9 mouse cellular contexts compared by ENCODE assay signal in the genomic region with DNA sequence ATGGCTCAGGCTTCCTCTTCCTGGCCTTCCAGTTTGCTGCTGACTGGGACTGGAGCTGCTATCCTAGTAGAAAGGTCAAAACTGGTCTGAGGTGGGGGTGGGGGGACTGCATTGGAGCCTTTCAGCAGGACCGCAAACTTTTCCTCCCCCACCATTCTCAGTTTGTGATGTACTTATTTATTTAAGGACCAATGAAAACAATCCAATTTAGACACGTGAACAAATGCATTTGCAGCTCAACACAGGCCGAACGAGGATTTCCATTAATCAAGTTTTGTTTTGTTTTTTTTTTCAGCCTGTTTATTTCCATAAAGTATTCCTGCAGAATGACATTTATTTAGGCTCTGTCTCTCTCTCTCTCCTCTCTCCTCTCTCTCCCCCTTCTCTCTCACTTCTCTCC. TPM values are rescaled to one million over a fixed set of nuclear protein-coding genes. Genes with fewer than 3 reads are reported as not detected.
DNase-seq lines count a peak whose midpoint lies in the region; ATAC-seq and TF ChIP-seq lines count a peak whose summit lies in the region.
"Had no signal": no experiment of that assay in that cellular context is flagged by ENCODE, and none has a peak within 500 bp of the region (broad histone marks: within the 10 kb centered on the region; RNA-seq: fewer than 3 reads in every experiment).

No protein-coding gene starts in this region.

- no peak overlapping the region for H3K27ac ChIP-seq in lung, embryonic 14.5 days (ENCODE audit: low read depth)
- no peak overlapping the region for H3K27ac ChIP-seq in forebrain, embryonic 15.5 days (replicated peaks)
- peak overlapping the region; percentile 59; the same call in 1 of the 2 replicates for H3K27ac ChIP-seq in limb, embryonic 11.5 days (replicated peaks; ENCODE audit: low read depth, low read length)
- H3K27ac ChIP-seq in stomach, embryonic 14.5 days (ENCODE audit: low read length): no peak overlapping the region

- no peak for TF ChIP-seq CTCF in lung, embryonic 14.5 days (IDR thresholded peaks at IDR 0.05; ENCODE audit: low read depth)

- peaks cover 18% of the 10 kb centered on the region for H3K4me1 ChIP-seq in lung, embryonic 14.5 days (ENCODE audit: insufficient read depth)
- peaks cover 39% of the 10 kb centered on the region for H3K4me1 ChIP-seq in forebrain, embryonic 15.5 days
- H3K4me1 ChIP-seq in limb, embryonic 11.5 days (ENCODE audit: control insufficient read depth, insufficient read depth, low read length): peaks cover 53% of the 10 kb centered on the region
- peaks cover 21% of the 10 kb centered on the region for H3K4me1 ChIP-seq in stomach, embryonic 14.5 days (ENCODE audit: control insufficient read depth, insufficient read depth, low read length)

- 23% methylated on average over 4 of the region's 4 CpGs for WGBS in lung, embryonic 14.5 days
- WGBS in forebrain, embryonic 15.5 days: 15% methylated on average over 4 of the region's 4 CpGs
- WGBS in limb, embryonic 11.5 days: 10% methylated on average over 4 of the region's 4 CpGs
- 31% methylated on average over 4 of the region's 4 CpGs for WGBS in stomach, embryonic 14.5 days

- H3K27me3 ChIP-seq in lung, embryonic 14.5 days (ENCODE audit: insufficient read depth, low read length): peaks cover 5% of the 10 kb centered on the region; the same call in 1 of the 2 replicates
- H3K27me3 ChIP-seq in forebrain, embryonic 15.5 days: no peaks in the 10 kb centered on the region
- H3K27me3 ChIP-seq in limb, embryonic 11.5 days (ENCODE audit: control insufficient read depth, insufficient read depth, low read length): no peaks in the 10 kb centered on the region
- no peaks in the 10 kb centered on the region; the same call in 1 of the 2 replicates for H3K27me3 ChIP-seq in stomach, embryonic 14.5 days (ENCODE audit: control insufficient read depth, insufficient read depth, low read length)

- H3K36me3 ChIP-seq in lung, embryonic 14.5 days (ENCODE audit: insufficient read depth): peaks cover 27% of the 10 kb centered on the region
- no peaks in the 10 kb centered on the region for H3K36me3 ChIP-seq in forebrain, embryonic 15.5 days
- H3K36me3 ChIP-seq in limb, embryonic 11.5 days (ENCODE audit: control insufficient read depth, insufficient read depth, low read length): no peaks in the 10 kb centered on the region
- peaks cover 3% of the 10 kb centered on the region for H3K36me3 ChIP-seq in stomach, embryonic 14.5 days (ENCODE audit: control insufficient read depth, insufficient read depth, low read length)

- peak; percentile 56 for DNase-seq in lung, embryonic 14.5 days
- no peak for DNase-seq in lung, adult 18-20 months
- DNase-seq in limb, embryonic 11.5 days (ENCODE audit: low spot score): no peak
- no peak for DNase-seq in T-cell, adult 2 months (ENCODE audit: low spot score)
- DNase-seq in spleen, adult 12 weeks (ENCODE audit: low spot score): no peak
- no peak for DNase-seq in retina, embryonic 14.5 days (ENCODE audit: low spot score)
- DNase-seq: cerebellum, adult 9-11 months had no signal

- peak overlapping the region; percentile 93 for H3K4me2 ChIP-seq in lung, embryonic 14.5 days
- peak overlapping the region; percentile 99 for H3K4me2 ChIP-seq in forebrain, embryonic 15.5 days (replicated peaks)
- peak overlapping the region; percentile 83 for H3K4me2 ChIP-seq in limb, embryonic 11.5 days (ENCODE audit: low read depth, severe bottlenecking)
- peak overlapping the region; percentile 91 for H3K4me2 ChIP-seq in stomach, embryonic 14.5 days (replicated peaks; ENCODE audit: low read depth, low read length)

- H3K9ac ChIP-seq in lung, embryonic 14.5 days: peak overlapping the region; percentile 86; the same call in 1 of the 2 replicates
- no peak overlapping the region for H3K9ac ChIP-seq in forebrain, embryonic 15.5 days (replicated peaks)
- H3K9ac ChIP-seq in limb, embryonic 11.5 days (ENCODE audit: low read length): peak overlapping the region; percentile 18; the same call in 1 of the 2 replicates
- no peak overlapping the region for H3K9ac ChIP-seq in stomach, embryonic 14.5 days (replicated peaks; ENCODE audit: low read depth, low read length)

- peak overlapping the region; percentile 83 for H3K4me3 ChIP-seq in lung, embryonic 14.5 days (ENCODE audit: low read depth, low read length)
- H3K4me3 ChIP-seq in forebrain, embryonic 15.5 days: peak overlapping the region; percentile 54; the same call in 1 of the 2 replicates
- H3K4me3 ChIP-seq in limb, embryonic 11.5 days (ENCODE audit: low read depth, low read length): peak overlapping the region; percentile 82
- H3K4me3 ChIP-seq in stomach, embryonic 14.5 days (ENCODE audit: low read depth, low read length): no peak overlapping the region

- no peak for ATAC-seq in lung, embryonic 14.5 days (ENCODE audit: insufficient read depth)
- no peak for ATAC-seq in forebrain, embryonic 15.5 days (replicated peaks)
- no peak for ATAC-seq in limb, embryonic 11.5 days (ENCODE audit: insufficient number of reproducible peaks, low FRiP score, low TSS enrichment, low read depth)
- ATAC-seq in stomach, embryonic 14.5 days (ENCODE audit: insufficient number of reproducible peaks, insufficient read depth, low FRiP score, low read depth): no peak

- no peaks in the 10 kb centered on the region for H3K9me3 ChIP-seq in lung, embryonic 14.5 days (ENCODE audit: low read depth, low read length)
- H3K9me3 ChIP-seq in forebrain, embryonic 15.5 days: no peaks in the 10 kb centered on the region
- H3K9me3 ChIP-seq in limb, embryonic 11.5 days (ENCODE audit: control insufficient read depth, low read length): no peaks in the 10 kb centered on the region
- no peaks in the 10 kb centered on the region for H3K9me3 ChIP-seq in stomach, embryonic 14.5 days (ENCODE audit: control insufficient read depth, low read depth, low read length)

RNA-seq across cellular contexts. Expression of a gene that starts 2.5 kb away (rescaled TPM):
- polyA plus RNA-seq in lung, embryonic 14.5 days (2014; fragmentation: Nextera tagmentation; extraction: Ambion mirVana): 53.6 and 63.4 TPM in 2 replicates
- 36.6 and 40.8 TPM in 2 replicates for polyA plus RNA-seq in forebrain, embryonic 15.5 days (2015; fragmentation: Nextera tagmentation; extraction: Ambion mirVana)
- 47.6 and 52.8 TPM in 2 replicates for polyA plus RNA-seq in limb, embryonic 11.5 days (2014; fragmentation: Nextera tagmentation; extraction: Ambion mirVana)
- 31.2 and 33.7 TPM in 2 replicates for polyA plus RNA-seq in stomach, embryonic 14.5 days (2014; fragmentation: Nextera tagmentation; extraction: Ambion mirVana)

Comparison
In these comparisons a context has a peak if more than half of its experiments do, and no peak if none do; other contexts are left out.
1. H3K9ac ChIP-seq: peak in lung, embryonic 14.5 days (single experiment) and limb, embryonic 11.5 days (single experiment); none in forebrain, embryonic 15.5 days (single experiment) and stomach, embryonic 14.5 days (single experiment).
2. Peak in every context shown above with its lines, with median percentiles within 50 percentile points of each other: H3K4me2 ChIP-seq.